Mouse (Mus musculus) MEL (cell line): ENCODE data around the gene Fancc. TPM values are rescaled to one million over a fixed set of nuclear protein-coding genes. Genes with fewer than 3 reads are reported as not detected.

Experiments
- DNase-seq: peaks from one replicate; pipeline ENCODE4 v3.0.0; 2011; ENCODE audit warnings: low read depth, low spot score
- H3K27ac ChIP-seq: 2 replicates; pipeline ENCODE4 v1.5.1; 2012; ENCODE audit warnings: low read depth, mild to moderate bottlenecking, control low read depth, low read length, moderate library complexity; ENCODE audit not compliant: control insufficient read depth
- H3K27me3 ChIP-seq, 2 experiments: fragments of 150-350 bp in 1 of 2; sonication (generic) in 1 of 2; 2 replicates each; pipeline ENCODE4 v1.6.1; 2012; ENCODE audit warnings: low read length in 2 of 2, mild to moderate bottlenecking in 2 of 2, improper control_type of control experiment in 1 of 2, moderate library complexity in 1 of 2; ENCODE audit not compliant: insufficient read depth in 2 of 2, control insufficient read depth in 1 of 2
- H3K36me3 ChIP-seq, 2 experiments: 2 replicates each; pipeline ENCODE4 v1.6.1; 2012 to 2014; ENCODE audit warnings: low read length in 2 of 2, improper control_type of control experiment in 1 of 2, inconsistent platforms in 1 of 2, mild to moderate bottlenecking in 1 of 2; ENCODE audit not compliant: insufficient read depth in 2 of 2, control insufficient read depth in 1 of 2
- H3K4me1 ChIP-seq, 2 experiments: fragments of 150-350 bp in 1 of 2; sonication (generic) in 1 of 2; 2 replicates each; pipeline ENCODE4 v1.6.1; 2012; ENCODE audit warnings: low read length in 2 of 2, improper control_type of control experiment in 1 of 2, mild to moderate bottlenecking in 1 of 2; ENCODE audit not compliant: insufficient read depth in 2 of 2, control insufficient read depth in 1 of 2
- H3K4me3 ChIP-seq, 2 experiments: fragments of 150-350 bp in 1 of 2; sonication (generic) in 1 of 2; 2 replicates each; pipeline ENCODE4 v1.5.1; 2012; ENCODE audit warnings: low read depth in 2 of 2, low read length in 2 of 2, mild to moderate bottlenecking in 2 of 2, moderate library complexity in 2 of 2, control low read depth in 1 of 2, improper control_type of control experiment in 1 of 2; ENCODE audit not compliant: control insufficient read depth in 1 of 2, insufficient read depth in 1 of 2
- H3K79me2 ChIP-seq: 2 replicates; pipeline ENCODE4 v1.6.1; 2012; ENCODE audit warnings: mild to moderate bottlenecking, low read length, moderate library complexity; ENCODE audit not compliant: control insufficient read depth, poor library complexity, insufficient read depth
- H3K9ac ChIP-seq: 2 replicates; pipeline ENCODE4 v1.6.1; 2012; ENCODE audit warnings: low read depth, mild to moderate bottlenecking, control low read depth, low read length, moderate library complexity; ENCODE audit not compliant: control insufficient read depth, poor library complexity, severe bottlenecking
- H3K9me3 ChIP-seq: fragments of 150-350 bp; sonication (generic); replicated peaks from 2 replicates; pipeline ENCODE4 v1.6.1; 2012; ENCODE audit warnings: mild to moderate bottlenecking, low read length, improper control_type of control experiment, moderate library complexity; ENCODE audit not compliant: insufficient read depth
- BHLHE40 ChIP-seq: IDR thresholded peaks from 2 replicates; pipeline ENCODE4 v1.6.1; 2012; ENCODE audit warnings: low read depth, mild to moderate bottlenecking, inconsistent platforms, low read length, improper control_type of control experiment, borderline replicate concordance
- CHD2 ChIP-seq: IDR thresholded peaks from 2 replicates; pipeline ENCODE4 v1.6.1; 2011; ENCODE audit warnings: low read length, improper control_type of control experiment
- CTCF ChIP-seq, 3 experiments: IDR thresholded peaks in 2 of 3; conservative IDR thresholded peaks in 1 of 3; 2 replicates each; pipeline ENCODE4 v1.5.1; 2011 to 2012; ENCODE audit warnings: low read length in 3 of 3, low read depth in 2 of 3, mild to moderate bottlenecking in 2 of 3, improper control_type of control experiment in 1 of 3, inconsistent platforms in 1 of 3, mixed read lengths in 1 of 3, moderate library complexity in 1 of 3; ENCODE audit not compliant: control insufficient read depth in 1 of 3, insufficient read depth in 1 of 3, poor library complexity in 1 of 3, severe bottlenecking in 1 of 3
- E2F4 ChIP-seq: IDR thresholded peaks from 2 replicates; pipeline ENCODE4 v1.6.1; 2011; ENCODE audit warnings: low read depth, low read length, improper control_type of control experiment, borderline replicate concordance
- HCFC1 ChIP-seq: IDR thresholded peaks from 2 replicates; pipeline ENCODE4 v1.6.1; 2012; ENCODE audit warnings: low read depth, mild to moderate bottlenecking, inconsistent platforms, low read length, improper control_type of control experiment, moderate library complexity
- MAX ChIP-seq: IDR thresholded peaks from 2 replicates; pipeline ENCODE4 v1.6.1; 2011; ENCODE audit warnings: low read length, improper control_type of control experiment
- MAZ ChIP-seq: IDR thresholded peaks from 2 replicates; pipeline ENCODE4 v1.6.1; 2012; ENCODE audit warnings: low read depth, mild to moderate bottlenecking, inconsistent platforms, low read length, improper control_type of control experiment
- MXI1 ChIP-seq: IDR thresholded peaks from 2 replicates; pipeline ENCODE4 v1.6.1; 2011; ENCODE audit warnings: mild to moderate bottlenecking, low read depth, low read length, improper control_type of control experiment
- MYB ChIP-seq: IDR thresholded peaks from 2 replicates; pipeline ENCODE4 v1.6.1; 2011; ENCODE audit warnings: mild to moderate bottlenecking, low read depth, low read length, improper control_type of control experiment
- MYC ChIP-seq: IDR thresholded peaks from 2 replicates; pipeline ENCODE4 v1.6.1; 2011; ENCODE audit warnings: low read depth, mild to moderate bottlenecking, low read length, improper control_type of control experiment, moderate library complexity
- POLR2A ChIP-seq, 2 experiments: IDR thresholded peaks; 2 replicates each; pipeline ENCODE4 v1.6.1; 2011 to 2012; ENCODE audit warnings: low read length in 2 of 2, mild to moderate bottlenecking in 2 of 2, control low read depth in 1 of 2, improper control_type of control experiment in 1 of 2, low read depth in 1 of 2, moderate library complexity in 1 of 2; ENCODE audit not compliant: control insufficient read depth in 1 of 2, insufficient read depth in 1 of 2, poor library complexity in 1 of 2
- POLR2AphosphoS2 ChIP-seq: IDR thresholded peaks from 2 replicates; pipeline ENCODE4 v1.6.1; 2011; ENCODE audit warnings: low read length, improper control_type of control experiment
- POLR2AphosphoS5 ChIP-seq: IDR thresholded peaks from 2 replicates; pipeline ENCODE4 v1.6.1; 2012; ENCODE audit warnings: low read depth, borderline replicate concordance, mild to moderate bottlenecking, inconsistent platforms, low read length, moderate library complexity, mixed read lengths
- RAD21 ChIP-seq: IDR thresholded peaks from 2 replicates; pipeline ENCODE4 v1.6.1; 2011; ENCODE audit warnings: mild to moderate bottlenecking, low read depth, low read length, improper control_type of control experiment
- RCOR1 ChIP-seq: IDR thresholded peaks from 2 replicates; pipeline ENCODE4 v1.6.1; 2012; ENCODE audit warnings: low read depth, mild to moderate bottlenecking, inconsistent platforms, low read length, improper control_type of control experiment
- SIN3A ChIP-seq: IDR thresholded peaks from 2 replicates; pipeline ENCODE4 v1.6.1; 2012; ENCODE audit warnings: low read length, improper control_type of control experiment, inconsistent platforms
- USF2 ChIP-seq, 2 experiments: IDR thresholded peaks; 2 replicates each; pipeline ENCODE4 v1.6.1; 2011 to 2012; ENCODE audit warnings: improper control_type of control experiment in 2 of 2, low read length in 2 of 2, borderline replicate concordance in 1 of 2, inconsistent platforms in 1 of 2, low read depth in 1 of 2, mild to moderate bottlenecking in 1 of 2; ENCODE audit not compliant: insufficient read depth in 1 of 2
- ZC3H11A ChIP-seq: IDR thresholded peaks from 2 replicates; pipeline ENCODE4 v1.6.1; 2012; ENCODE audit warnings: low read depth, mild to moderate bottlenecking, inconsistent platforms, low read length, improper control_type of control experiment
- ZKSCAN1 ChIP-seq: IDR thresholded peaks from 2 replicates; pipeline ENCODE4 v1.6.1; 2012; ENCODE audit warnings: low read depth, mild to moderate bottlenecking, inconsistent platforms, low read length, improper control_type of control experiment, moderate library complexity
- ZMIZ1 ChIP-seq: IDR thresholded peaks from 2 replicates; pipeline ENCODE4 v1.6.1; 2012; ENCODE audit warnings: low read depth, mild to moderate bottlenecking, inconsistent platforms, low read length, improper control_type of control experiment, moderate library complexity
- ZNF384 ChIP-seq: IDR thresholded peaks from 2 replicates; pipeline ENCODE4 v1.6.1; 2012; ENCODE audit warnings: low read depth, mild to moderate bottlenecking, inconsistent platforms, low read length, improper control_type of control experiment
- polyA plus RNA-seq, 2 experiments: library from polyadenylated mRNA; stranded (reverse) in 1 of 2; unstranded in 1 of 2; fragments of >175 nt in 1 of 2; fragments of >200 nt in 1 of 2; gene quantifications; 2 replicates each; pipeline versions ENCODE4 v1.2.1 to v1.2.4; 2012; ENCODE audit warnings: low replicate concordance in 2 of 2, low read depth in 1 of 2; ENCODE audit not compliant: insufficient read length in 2 of 2, insufficient read depth in 1 of 2, missing spikeins in 1 of 2
- total RNA-seq: library from RNA; depleted of rRNA; stranded (reverse); fragments of 300-350 nt; gene quantifications from 2 replicates; pipeline ENCODE4 v1.2.3, GENCODE M21; 2012

Fancc gene
- total and polyA plus RNA-seq, 3 experiments: 4.0 to 5.5 TPM; not detected in 1

DNA sequence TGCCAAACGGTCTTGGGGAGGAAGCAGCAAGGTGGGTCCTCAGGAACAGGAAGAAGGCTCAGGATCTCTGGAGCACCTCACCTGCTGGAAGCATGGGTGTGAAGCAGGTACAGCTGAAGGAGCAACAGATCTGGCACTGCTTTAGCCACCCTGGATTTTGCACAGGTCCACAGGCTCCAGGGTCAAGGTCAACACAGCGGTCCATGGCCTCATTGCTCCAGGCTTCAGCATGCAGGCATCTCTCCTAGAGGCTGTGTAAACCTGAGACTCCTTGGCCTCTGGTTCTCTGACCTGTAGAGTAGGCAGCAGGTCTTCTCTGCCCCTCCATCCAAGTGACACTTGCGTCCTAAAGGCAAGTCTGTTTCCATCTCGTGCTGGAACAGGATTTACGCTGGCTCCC, 198.1 kb downstream of the Fancc start:
- H3K9me3 ChIP-seq: no peaks in the 10 kb centered on the region
- H3K4me3 ChIP-seq: no peak overlapping the region
- no peak overlapping the region for H3K9ac ChIP-seq
- DNase-seq: no peak
- H3K4me1 ChIP-seq: no peaks in the 10 kb centered on the region
- peaks cover 0 to 2% of the 10 kb centered on the region in 2 experiments; a peak in 1 of 4 replicates for H3K36me3 ChIP-seq
- H3K27ac ChIP-seq: no peak overlapping the region
- no peaks in the 10 kb centered on the region for H3K27me3 ChIP-seq
- no peaks in the 10 kb centered on the region for H3K79me2 ChIP-seq
- TF ChIP-seq BHLHE40 (no peak), MXI1 (no peak), E2F4 (no peak), ZKSCAN1 (no peak), HCFC1 (no peak), CTCF (IDR thresholded peaks at IDR 0.05 in 2 of 3, conservative IDR thresholded peaks at IDR 0.05 in 1 of 3; ENCODE audit: control insufficient read depth in 1 of 3, insufficient read depth in 1 of 3, low read depth in 2 of 3, low read length in 3 of 3, poor library complexity in 1 of 3, severe bottlenecking in 1 of 3) (no peak), RCOR1 (no peak), MAZ (no peak), ZNF384 (no peak), USF2 (IDR thresholded peaks at IDR 0.05; ENCODE audit: borderline replicate concordance in 1 of 2, insufficient read depth in 1 of 2, low read depth in 1 of 2, low read length in 2 of 2) (no peak), CHD2 (no peak), POLR2AphosphoS2 (no peak)

- Histone ChIP-seq H3K9me3 (no peaks in the 10 kb centered on the region), H3K4me1 (no peaks in the 10 kb centered on the region), H3K79me2 (no peaks in the 10 kb centered on the region), H3K36me3 (peaks cover 0 to 2% of the 10 kb centered on the region in 2 experiments; a peak in 1 of 4 replicates), H3K27ac (no peak overlapping the region), H3K4me3 (no peak overlapping the region), H3K27me3 (no peaks in the 10 kb centered on the region), H3K9ac (no peak overlapping the region)
- DNase-seq: no peak
- TF ChIP-seq POLR2A (IDR thresholded peaks at IDR 0.05; ENCODE audit: control insufficient read depth in 1 of 2, insufficient read depth in 1 of 2, low read depth in 1 of 2, low read length in 2 of 2, poor library complexity in 1 of 2): no peak
- no peak for TF ChIP-seq MYB
- no peak for TF ChIP-seq SIN3A
- no peak for TF ChIP-seq POLR2AphosphoS5
- no peak for TF ChIP-seq MYC
- no peak for TF ChIP-seq RAD21
- TF ChIP-seq CTCF (IDR thresholded peaks at IDR 0.05 in 2 of 3, conservative IDR thresholded peaks at IDR 0.05 in 1 of 3; ENCODE audit: control insufficient read depth in 1 of 3, insufficient read depth in 1 of 3, low read depth in 2 of 3, low read length in 3 of 3, poor library complexity in 1 of 3, severe bottlenecking in 1 of 3): no peak
- no peak for TF ChIP-seq ZMIZ1
- TF ChIP-seq ZC3H11A: no peak
- no peak for TF ChIP-seq USF2 (IDR thresholded peaks at IDR 0.05; ENCODE audit: borderline replicate concordance in 1 of 2, insufficient read depth in 1 of 2, low read depth in 1 of 2, low read length in 2 of 2)
- TF ChIP-seq CHD2: no peak
- no peak for TF ChIP-seq MAX
Measured at GRCm38 (mm10) chr13:63297933-63298332, 199.1 kb downstream of the Fancc start.
